Comparison of ENCODE assay signal across 8 mouse cellular contexts in the genomic region with DNA sequence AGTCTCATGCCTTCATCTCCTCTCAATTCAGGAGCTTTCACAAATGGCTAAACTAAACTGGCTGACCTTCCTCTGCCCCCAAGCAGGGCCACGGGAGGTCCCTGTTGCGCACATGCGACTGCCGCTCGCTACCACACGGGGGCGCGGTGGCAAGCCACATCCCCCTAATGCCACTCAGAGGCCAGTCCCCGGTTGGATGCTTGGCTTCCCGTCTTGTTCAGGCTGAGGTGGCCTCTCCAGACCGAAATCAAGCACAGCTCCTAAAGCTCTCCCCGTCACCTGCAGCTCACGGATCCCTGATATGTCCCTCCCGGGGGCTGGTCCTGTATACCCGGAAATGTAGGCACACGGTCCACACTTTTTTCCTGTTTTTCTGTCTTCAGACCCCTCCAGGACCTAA. TPM values are rescaled to one million over a fixed set of nuclear protein-coding genes. Genes with fewer than 3 reads are reported as not detected.
DNase-seq lines count a peak whose midpoint lies in the region; ATAC-seq and TF ChIP-seq lines count a peak whose summit lies in the region.

No protein-coding gene starts in this region.

- peaks cover 75% of the 10 kb centered on the region for H3K27me3 ChIP-seq in forebrain, embryonic 10.5 days (ENCODE audit: poor library complexity, severe bottlenecking)
- H3K27me3 ChIP-seq in heart, embryonic 14.5 days (ENCODE audit: control insufficient read depth, insufficient read depth, low read length), result peaks cover 49% of the 10 kb centered on the region
- peaks cover 13% of the 10 kb centered on the region for H3K27me3 ChIP-seq in kidney, postnatal 0 days (ENCODE audit: insufficient read depth, low read length)
- H3K27me3 ChIP-seq in liver, adult 2 months (ENCODE audit: control insufficient read depth, insufficient read depth, low read length), result peaks cover 3% of the 10 kb centered on the region

- H3K79me2 ChIP-seq in liver, adult 2 months (ENCODE audit: control insufficient read depth, insufficient read depth, low read length), result no peaks in the 10 kb centered on the region

- under 1% methylated on average over 16 of the region's 16 CpGs for WGBS in forebrain, embryonic 10.5 days
- 2% methylated on average over 16 of the region's 16 CpGs for WGBS in heart, embryonic 14.5 days
- whole genome bisulfite sequencing in kidney, postnatal 0 days, result under 1% methylated on average over 16 of the region's 16 CpGs
- 3% methylated on average over 16 of the region's 16 CpGs for WGBS in liver, adult 2 months

- no peaks in the 10 kb centered on the region for H3K36me3 ChIP-seq in forebrain, embryonic 10.5 days (replicated peaks)
- no peaks in the 10 kb centered on the region for H3K36me3 ChIP-seq in heart, embryonic 14.5 days (ENCODE audit: control insufficient read depth, insufficient read depth, low read length)
- no peaks in the 10 kb centered on the region for H3K36me3 ChIP-seq in kidney, postnatal 0 days (ENCODE audit: insufficient read depth, low read length)
- no peaks in the 10 kb centered on the region for H3K36me3 ChIP-seq in liver, adult 2 months (ENCODE audit: control insufficient read depth, insufficient read depth, low read length)

- H3K27ac ChIP-seq in forebrain, embryonic 10.5 days, result peak overlapping the region; percentile 76
- H3K27ac ChIP-seq in heart, embryonic 14.5 days (replicated peaks in 1 of 2; ENCODE audit: control insufficient read depth in 1 of 2, insufficient read depth in 1 of 2, low read depth in 2 of 2, low read length in 2 of 2), result peak overlapping the region in 1 of 2 experiments; percentile 63; a peak in 1 of 4 replicates
- peak overlapping the region; percentile 43; the same call in 1 of the 2 replicates for H3K27ac ChIP-seq in kidney, postnatal 0 days
- no peak overlapping the region for H3K27ac ChIP-seq in liver, adult 2 months (replicated peaks; ENCODE audit: insufficient read depth, low read depth, low read length)

- peak overlapping the region; percentile 97 for H3K4me2 ChIP-seq in heart, embryonic 14.5 days (ENCODE audit: low read length)
- H3K4me2 ChIP-seq in kidney, postnatal 0 days (ENCODE audit: low read length), result peak overlapping the region; percentile 100

- no peaks in the 10 kb centered on the region for H3K9me3 ChIP-seq in forebrain, embryonic 10.5 days
- H3K9me3 ChIP-seq in heart, embryonic 14.5 days (ENCODE audit: control insufficient read depth, low read length), result no peaks in the 10 kb centered on the region
- H3K9me3 ChIP-seq in kidney, postnatal 0 days (replicated peaks; ENCODE audit: low read length), result no peaks in the 10 kb centered on the region

- DNase-seq in B cell, adult 2 months, result peak; percentile 75 to 76
- peak; percentile 87 for DNase-seq in brain, embryonic 14.5 days (ENCODE audit: low read depth)
- peak; percentile 89 for DNase-seq in forebrain, embryonic 10.5 days (ENCODE audit: extremely low spot score, low spot score)
- DNase-seq in kidney, postnatal 0 days (ENCODE audit: low spot score), result peak; percentile 94
- DNase-seq in liver, adult 2 months (ENCODE audit: extremely low read depth, low read depth, low spot score), result peak; percentile 53
- peak; percentile 46 to 52 for DNase-seq in spleen, postnatal 36 days (ENCODE audit: low spot score in 2 of 2)

- H3K4me3 ChIP-seq in forebrain, embryonic 10.5 days, result peak overlapping the region; percentile 75
- H3K4me3 ChIP-seq in heart, embryonic 14.5 days (ENCODE audit: control insufficient read depth in 1 of 2, insufficient read depth in 1 of 2, low read depth in 1 of 2, low read length in 2 of 2), result peak overlapping the region; percentile 46 to 74
- peak overlapping the region; percentile 63 for H3K4me3 ChIP-seq in kidney, postnatal 0 days (replicated peaks; ENCODE audit: low read depth, low read length)
- no peak overlapping the region for H3K4me3 ChIP-seq in liver, adult 2 months (ENCODE audit: insufficient read depth, low read depth, low read length)

- TF ChIP-seq POLR2A in brain, embryonic 14.5 days (IDR thresholded peaks at IDR 0.05; ENCODE audit: borderline replicate concordance, extremely low read depth, insufficient read depth, insufficient read length, poor library complexity, severe bottlenecking), result no peak
- no peak for TF ChIP-seq POLR2A in liver, adult 2 months (IDR thresholded peaks at IDR 0.05; ENCODE audit: extremely low read depth, insufficient read depth, low read length)

- peak; percentile 94 for TF ChIP-seq CTCF in brain, embryonic 14.5 days (IDR thresholded peaks at IDR 0.05; ENCODE audit: borderline replicate concordance, extremely low read depth, insufficient read depth, insufficient read length)
- TF ChIP-seq CTCF in kidney, postnatal 0 days (IDR thresholded peaks at IDR 0.05; ENCODE audit: low read depth), result peak; percentile 97
- peak; percentile 95 for TF ChIP-seq CTCF in liver, adult 2 months (IDR thresholded peaks at IDR 0.05; ENCODE audit: low read depth, low read length)

- peak overlapping the region; percentile 54 for H3K9ac ChIP-seq in heart, embryonic 14.5 days (ENCODE audit: low read length)
- no peak overlapping the region for H3K9ac ChIP-seq in kidney, postnatal 0 days (ENCODE audit: low read depth, low read length)
- H3K9ac ChIP-seq in liver, adult 2 months (ENCODE audit: low read depth, low read length), result no peak overlapping the region

- peaks cover 65% of the 10 kb centered on the region for H3K4me1 ChIP-seq in forebrain, embryonic 10.5 days
- H3K4me1 ChIP-seq in heart, embryonic 14.5 days (ENCODE audit: control insufficient read depth in 2 of 2, insufficient read depth in 2 of 2, low read length in 2 of 2), result peaks cover 17 to 28% of the 10 kb centered on the region in 2 experiments
- H3K4me1 ChIP-seq in kidney, postnatal 0 days (replicated peaks; ENCODE audit: insufficient read depth, low read length), result 0 out of 2 replicates have a peak, but pooled peaks cover 9% of the 10 kb centered on the region
- H3K4me1 ChIP-seq in liver, adult 2 months (ENCODE audit: control insufficient read depth, insufficient read depth, low read length), result peaks cover 4% of the 10 kb centered on the region

- peak; percentile 33; the same call in 1 of the 2 replicates for ATAC-seq in heart, embryonic 14.5 days (ENCODE audit: insufficient number of reproducible peaks, insufficient read depth, low FRiP score, low read depth)
- ATAC-seq in kidney, postnatal 0 days (replicated peaks; ENCODE audit: low FRiP score, low read depth), result peak; percentile 52; the same call in 1 of the 2 replicates
- 0 out of 2 replicates have a peak, but pooled peaks have one; percentile 24 for ATAC-seq in monocyte, adult 5-6 weeks (replicated peaks; ENCODE audit: insufficient number of reproducible peaks, low FRiP score, low TSS enrichment, poor library complexity, severe bottlenecking)

RNA-seq across cellular contexts. Expression of a gene that starts 1.1 kb away (rescaled TPM):
- polyA plus RNA-seq in brain, embryonic 14.5 days (2012; rRNA removed), result 31.0 and 52.6 TPM in 2 replicates
- polyA plus RNA-seq in forebrain, embryonic 10.5 days (2016; fragmentation: Nextera tagmentation; extraction: Ambion mirVana), result 19.4 and 20.1 TPM in 2 replicates
- 4.2 and 4.6 TPM in 2 replicates for polyA plus RNA-seq in heart, embryonic 14.5 days (2014; fragmentation: Nextera tagmentation; extraction: Ambion mirVana)
- 5.2 and 5.9 TPM in 2 replicates for polyA plus RNA-seq in kidney, postnatal 0 days (2015; fragmentation: Nextera tagmentation; extraction: Ambion mirVana)
- 0.81 and 0.83 TPM in 2 replicates for total RNA-seq in liver, adult 2 months (2014; rRNA removed)
- 2.5 and 3.0 TPM in 2 replicates for polyA plus RNA-seq in liver, adult 2 months (2012; rRNA removed)
- total RNA-seq in monocyte, adult 5-6 weeks (2017), result not detected in 3 replicates

RNA-seq across cellular contexts. Expression of a gene that starts 27.0 kb away (rescaled TPM):
- polyA plus RNA-seq in brain, embryonic 14.5 days (2012; rRNA removed), result 3.9 and 4.3 TPM in 2 replicates
- polyA plus RNA-seq in forebrain, embryonic 10.5 days (2016; fragmentation: Nextera tagmentation; extraction: Ambion mirVana), result 2.8 and 3.4 TPM in 2 replicates
- polyA plus RNA-seq in heart, embryonic 14.5 days (2014; fragmentation: Nextera tagmentation; extraction: Ambion mirVana), result 0.63 and 0.84 TPM in 2 replicates
- polyA plus RNA-seq in kidney, postnatal 0 days (2015; fragmentation: Nextera tagmentation; extraction: Ambion mirVana), result 0.37 and 0.43 TPM in 2 replicates
- 0.20 and 0.55 TPM in 2 replicates for total RNA-seq in liver, adult 2 months (2014; rRNA removed)
- polyA plus RNA-seq in liver, adult 2 months (2012; rRNA removed), result 0.37 and 0.50 TPM in 2 replicates
- total RNA-seq in monocyte, adult 5-6 weeks (2017), result not detected in 3 replicates

RNA-seq across cellular contexts. Expression of a gene that starts 37.7 kb away (rescaled TPM):
- 40.9 and 45.6 TPM in 2 replicates for polyA plus RNA-seq in brain, embryonic 14.5 days (2012; rRNA removed)
- 95.1 and 102 TPM in 2 replicates for polyA plus RNA-seq in forebrain, embryonic 10.5 days (2016; fragmentation: Nextera tagmentation; extraction: Ambion mirVana)
- polyA plus RNA-seq in heart, embryonic 14.5 days (2014; fragmentation: Nextera tagmentation; extraction: Ambion mirVana), result 69.5 and 77.2 TPM in 2 replicates
- 39.0 and 42.0 TPM in 2 replicates for polyA plus RNA-seq in kidney, postnatal 0 days (2015; fragmentation: Nextera tagmentation; extraction: Ambion mirVana)
- total RNA-seq in liver, adult 2 months (2014; rRNA removed), result 2.6 and 2.9 TPM in 2 replicates
- polyA plus RNA-seq in liver, adult 2 months (2012; rRNA removed), result 1.3 and 2.0 TPM in 2 replicates
- not detected in 3 replicates for total RNA-seq in monocyte, adult 5-6 weeks (2017)

RNA-seq across cellular contexts. Expression of a gene that starts 57.8 kb away (rescaled TPM):
- polyA plus RNA-seq in brain, embryonic 14.5 days (2012; rRNA removed), result 34.0 and 48.9 TPM in 2 replicates
- polyA plus RNA-seq in forebrain, embryonic 10.5 days (2016; fragmentation: Nextera tagmentation; extraction: Ambion mirVana), result 13.5 and 14.6 TPM in 2 replicates
- 7.2 and 8.2 TPM in 2 replicates for polyA plus RNA-seq in heart, embryonic 14.5 days (2014; fragmentation: Nextera tagmentation; extraction: Ambion mirVana)
- 7.2 and 7.7 TPM in 2 replicates for polyA plus RNA-seq in kidney, postnatal 0 days (2015; fragmentation: Nextera tagmentation; extraction: Ambion mirVana)
- total RNA-seq in liver, adult 2 months (2014; rRNA removed), result 4.1 and 7.1 TPM in 2 replicates
- polyA plus RNA-seq in liver, adult 2 months (2012; rRNA removed), result 15.2 and 18.6 TPM in 2 replicates
- total RNA-seq in monocyte, adult 5-6 weeks (2017), result 0.32 to 1.4 TPM in 2 of 3 replicates, not detected in the other

Comparison
In these comparisons a context has a peak if more than half of its experiments do, and no peak if none do; other contexts are left out.
1. RNA of a gene that starts 37.7 kb away (polyA plus RNA-seq): 95.1 to 102 TPM in forebrain, embryonic 10.5 days, 69.5 to 77.2 TPM in heart, embryonic 14.5 days, 40.9 to 45.6 TPM in brain, embryonic 14.5 days and 39.0 to 42.0 TPM in kidney, postnatal 0 days; 1.3 to 2.0 TPM in liver, adult 2 months; every median in the first group is over 10 times any median in the second.
2. Peak in every context shown above with its lines, with median percentiles within 50 percentile points of each other: DNase-seq, CTCF ChIP-seq and ATAC-seq.